Mouse (Mus musculus): ENCODE results near the gene Ube2o.

DNA sequence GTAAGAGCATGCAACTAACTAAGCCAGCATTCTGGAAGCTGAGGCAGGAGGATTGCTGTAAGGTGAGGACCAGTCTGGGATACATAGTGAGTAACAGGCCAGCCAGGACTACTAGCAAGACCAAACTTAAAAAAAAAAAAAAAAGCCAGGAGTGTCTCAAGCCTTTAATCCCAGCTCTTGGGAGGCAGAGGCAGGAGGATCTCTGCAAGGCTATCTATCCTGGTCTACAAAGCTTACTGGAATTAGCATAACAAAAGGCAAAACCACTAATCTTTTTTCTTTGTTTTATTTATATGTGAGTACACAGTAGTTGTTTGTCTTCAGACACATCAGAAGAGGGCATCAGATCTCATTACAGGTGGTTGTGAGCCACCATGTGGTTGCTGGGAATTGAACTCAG is 93.0 kb downstream of the Ube2o start:
- TF ChIP-seq TAL1 (IDR thresholded peaks at IDR 0.05; ENCODE audit: low read length) (no peak), GATA1 (IDR thresholded peaks at IDR 0.05; ENCODE audit: low read length) (no peak)

Data from erythroblast, embryonic 14.5 days (primary cell).